Mouse (Mus musculus): ENCODE measurements around the gene Retsat.

Retsat gene

GRCm38 (mm10) chr6:72626391-72626790 is 28.1 kb downstream of the Retsat start:
- no peak for DNase-seq

GRCm38 (mm10) chr6:72627276-72627675 is 29.0 kb downstream of the Retsat start:
- DNase-seq: no peak

- no peak for DNase-seq
Measured at GRCm38 (mm10) chr6:72630370-72630769, 32.1 kb downstream of the Retsat start.

GRCm38 (mm10) chr6:72630961-72631360 is 32.7 kb downstream of the Retsat start:
- DNase-seq: no peak

GRCm38 (mm10) chr6:72631700-72632099 is 33.4 kb downstream of the Retsat start:
- DNase-seq: no peak

- DNase-seq: no peak
Measured at GRCm38 (mm10) chr6:72634311-72634710, 36.0 kb downstream of the Retsat start.

- peak in 1 of 2 experiments; percentile 33 for DNase-seq
Measured at GRCm38 (mm10) chr6:72635760-72636431, 37.6 kb downstream of the Retsat start.

- DNase-seq: no peak
Measured at GRCm38 (mm10) chr6:72636940-72637339, 38.7 kb downstream of the Retsat start.

- DNase-seq: no peak
Measured at GRCm38 (mm10) chr6:72641218-72641954, 43.1 kb downstream of the Retsat start.

GRCm38 (mm10) chr6:72644576-72644975 is 46.3 kb downstream of the Retsat start:
- no peak for DNase-seq

GRCm38 (mm10) chr6:72645364-72645763 is 47.1 kb downstream of the Retsat start:
- DNase-seq: no peak

- DNase-seq: peak; percentile 59 to 71
Measured at GRCm38 (mm10) chr6:72647383-72647820, 49.1 kb downstream of the Retsat start.

- no peak for DNase-seq
Measured at GRCm38 (mm10) chr6:72648002-72648595, 49.8 kb downstream of the Retsat start.

GRCm38 (mm10) chr6:72650338-72650851 is 52.1 kb downstream of the Retsat start:
- DNase-seq: no peak

- DNase-seq: no peak
Measured at GRCm38 (mm10) chr6:72653419-72653818, 55.1 kb downstream of the Retsat start.

- no peak for DNase-seq
Measured at GRCm38 (mm10) chr6:72654355-72654754, 56.1 kb downstream of the Retsat start.

GRCm38 (mm10) chr6:72655309-72656052 is 57.2 kb downstream of the Retsat start:
- DNase-seq: no peak

GRCm38 (mm10) chr6:72656053-72656442 is 57.8 kb downstream of the Retsat start:
- no peak for DNase-seq

GRCm38 (mm10) chr6:72658006-72658405 is 59.7 kb downstream of the Retsat start:
- no peak for DNase-seq
